Mouse (Mus musculus) CH12.LX (cell line): ENCODE data around the gene Gsdma2.

Source experiments
- CHD1 ChIP-seq: IDR thresholded peaks from 2 replicates; pipeline ENCODE4 v1.6.1; 2012; ENCODE audit warnings: low read depth, low read length, improper control_type of control experiment, inconsistent platforms
- CTCF ChIP-seq, 2 experiments: IDR thresholded peaks in 1 of 2; conservative IDR thresholded peaks in 1 of 2; 2 replicates each; pipeline ENCODE4 v1.5.1; 2011 to 2012; ENCODE audit warnings: low read depth in 2 of 2, low read length in 2 of 2, improper control_type of control experiment in 1 of 2, inconsistent platforms in 1 of 2, mild to moderate bottlenecking in 1 of 2, moderate library complexity in 1 of 2
- ELF1 ChIP-seq: IDR thresholded peaks from 2 replicates; pipeline ENCODE4 v1.6.1; 2014; ENCODE audit warnings: low read depth, mild to moderate bottlenecking, inconsistent platforms, low read length, improper control_type of control experiment

- TF ChIP-seq CTCF (conservative IDR thresholded peaks at IDR 0.05 in 1 of 2, IDR thresholded peaks at IDR 0.05 in 1 of 2; ENCODE audit: low read depth in 2 of 2, low read length in 2 of 2): peak; percentile 9 to 63; a peak in 2 of 4 replicates
- no peak for TF ChIP-seq CHD1
- no peak for TF ChIP-seq ELF1
These were observed 33.5 kb downstream of the Gsdma2 start for GRCm38 (mm10) chr11:98680023-98680422.
